Mouse (Mus musculus) midbrain, postnatal 0 days (tissue): ENCODE measurements at regions not wholly inside any gene's neighbourhood (a gene's known extent, or its start where the extent isn't known, plus 50 kb on each side); places are given as distances from the start of the nearest gene placed in this dataset.
A peak's percentile ranks its signal among the peaks of the same experiment; 100 is the strongest.

Experiments used
- ATAC-seq: fragments of 200-750 bp; cut with Nextera tagmentation; 2 replicates; pipeline ENCODE4 v1.8.0; 2017; ENCODE audit warnings: moderate number of reproducible peaks, mild to moderate bottlenecking, moderate TSS enrichment, moderate library complexity; ENCODE audit not compliant: low FRiP score
- DNase-seq: peaks from one replicate; pipeline ENCODE4 v3.0.0-alpha.2; 2015; ENCODE audit warnings: low spot score
- H3K27ac ChIP-seq: fragments of 300-500 bp; sonication (generic); 2 replicates; pipeline ENCODE4 v1.5.1; 2014; ENCODE audit warnings: low read depth, mild to moderate bottlenecking, low read length, mixed read lengths
- H3K27me3 ChIP-seq: fragments of 300-500 bp; sonication (generic); 2 replicates; pipeline ENCODE4 v1.6.1; 2014; ENCODE audit warnings: low read length, control low read depth, mixed read lengths; ENCODE audit not compliant: insufficient read depth
- H3K36me3 ChIP-seq: fragments of 300-500 bp; sonication (generic); 2 replicates; pipeline ENCODE4 v1.6.1; 2014; ENCODE audit warnings: low read length, control low read depth, mixed read lengths; ENCODE audit not compliant: insufficient read depth
- H3K4me1 ChIP-seq: fragments of 300-500 bp; sonication (generic); 2 replicates; pipeline ENCODE4 v1.6.1; 2014; ENCODE audit warnings: mild to moderate bottlenecking, control low read depth, antibody characterized with exemption, low read length, mixed read lengths; ENCODE audit not compliant: insufficient read depth
- H3K4me2 ChIP-seq: fragments of 300-500 bp; sonication (generic); 2 replicates; pipeline ENCODE4 v1.6.1; 2014; ENCODE audit warnings: low read depth, mild to moderate bottlenecking, low read length, mixed read lengths; ENCODE audit not compliant: poor library complexity, severe bottlenecking
- H3K4me3 ChIP-seq: fragments of 300-500 bp; sonication (generic); 2 replicates; pipeline ENCODE4 v1.5.1; 2014; ENCODE audit warnings: low read depth, mild to moderate bottlenecking, low read length, moderate library complexity
- H3K9ac ChIP-seq: fragments of 300-500 bp; sonication (generic); replicated peaks from 2 replicates; pipeline ENCODE4 v1.6.1; 2014; ENCODE audit warnings: mild to moderate bottlenecking, low read length, moderate library complexity, mixed read lengths; ENCODE audit not compliant: poor library complexity, severe bottlenecking
- H3K9me3 ChIP-seq: fragments of 300-500 bp; sonication (generic); 2 replicates; pipeline ENCODE4 v1.6.1; 2016; ENCODE audit warnings: low read length, control low read depth
- CTCF ChIP-seq: IDR thresholded peaks from 2 replicates; pipeline ENCODE4 v1.5.1; 2016; ENCODE audit warnings: antibody characterized with exemption, mild to moderate bottlenecking
- WGBS: fragments of 180-500 bp; shearing (Covaris S2); extraction: QIAGEN DNeasy Blood & Tissue Kit; methylation state at CpG from one replicate; pipeline ENCODE4 v1.1.7; 2014; 5-methylcytosine and 5-hydroxymethylcytosine counted together

GRCm38 (mm10) chr1:149760440-149760839, 200.7 kb downstream of the Pla2g4a start:
- no peak overlapping the region for H3K4me2 ChIP-seq
- no peaks in the 10 kb centered on the region for H3K27me3 ChIP-seq
- no peak for TF ChIP-seq CTCF
- H3K27ac ChIP-seq: no peak overlapping the region
- no peaks in the 10 kb centered on the region for H3K36me3 ChIP-seq
- ATAC-seq (no peak), DNase-seq (no peak)
- H3K4me3 ChIP-seq: no peak overlapping the region
- H3K4me1 ChIP-seq: no peaks in the 10 kb centered on the region
- H3K9ac ChIP-seq: no peak overlapping the region
- WGBS: 53% methylated on average over 2 of the region's 2 CpGs
- no peaks in the 10 kb centered on the region for H3K9me3 ChIP-seq

GRCm38 (mm10) chr1:149758783-149759132, 202.3 kb downstream of the Pla2g4a start:
- Histone ChIP-seq H3K4me2 (no peak overlapping the region), H3K36me3 (no peaks in the 10 kb centered on the region), H3K9ac (no peak overlapping the region), H3K4me1 (no peaks in the 10 kb centered on the region), H3K27ac (no peak overlapping the region), H3K27me3 (no peaks in the 10 kb centered on the region), H3K4me3 (no peak overlapping the region), H3K9me3 (no peaks in the 10 kb centered on the region)
- TF ChIP-seq CTCF: no peak
- DNase-seq (no peak), ATAC-seq (0 out of 2 replicates have a peak, but pooled peaks have one; percentile 47)
- WGBS: 87% methylated on average over 2 of the region's 2 CpGs

- peak; percentile 83 for TF ChIP-seq CTCF
- Histone ChIP-seq H3K9me3 (no peaks in the 10 kb centered on the region), H3K4me2 (no peak overlapping the region), H3K27me3 (no peaks in the 10 kb centered on the region), H3K36me3 (no peaks in the 10 kb centered on the region), H3K4me1 (no peaks in the 10 kb centered on the region), H3K9ac (no peak overlapping the region), H3K4me3 (no peak overlapping the region), H3K27ac (no peak overlapping the region)
- DNase-seq (peak; percentile 89), ATAC-seq (no peak)
- 81% methylated on average over 1 of the region's 1 CpGs for WGBS
Observed at GRCm38 (mm10) chr1:149758092-149758782, 202.9 kb downstream of the Pla2g4a start.

- no peak overlapping the region for H3K27ac ChIP-seq
- WGBS: 71% methylated on average over 7 of the region's 7 CpGs
- TF ChIP-seq CTCF: no peak
- DNase-seq (peak; percentile 27), ATAC-seq (no peak)
- H3K4me2 ChIP-seq: no peak overlapping the region
- no peak overlapping the region for H3K9ac ChIP-seq
- H3K36me3 ChIP-seq: no peaks in the 10 kb centered on the region
- no peaks in the 10 kb centered on the region for H3K27me3 ChIP-seq
- no peak overlapping the region for H3K4me3 ChIP-seq
- H3K4me1 ChIP-seq: no peaks in the 10 kb centered on the region
- H3K9me3 ChIP-seq: no peaks in the 10 kb centered on the region
Observed at GRCm38 (mm10) chr1:149753269-149754060, 207.6 kb downstream of the Pla2g4a start.

GRCm38 (mm10) chr1:149749405-149749804, 211.7 kb downstream of the Pla2g4a start:
- Histone ChIP-seq H3K4me2 (no peak overlapping the region), H3K27me3 (no peaks in the 10 kb centered on the region), H3K27ac (no peak overlapping the region), H3K36me3 (no peaks in the 10 kb centered on the region), H3K9me3 (no peaks in the 10 kb centered on the region), H3K4me1 (no peaks in the 10 kb centered on the region), H3K9ac (no peak overlapping the region), H3K4me3 (no peak overlapping the region)
- ATAC-seq (no peak), DNase-seq (no peak)
- TF ChIP-seq CTCF: no peak
- 82% methylated on average over 2 of the region's 2 CpGs for WGBS

- ATAC-seq (no peak), DNase-seq (no peak)
- TF ChIP-seq CTCF: no peak
- Histone ChIP-seq H3K4me1 (no peaks in the 10 kb centered on the region), H3K27ac (no peak overlapping the region), H3K4me2 (no peak overlapping the region), H3K36me3 (no peaks in the 10 kb centered on the region), H3K4me3 (no peak overlapping the region), H3K9me3 (no peaks in the 10 kb centered on the region), H3K27me3 (no peaks in the 10 kb centered on the region), H3K9ac (no peak overlapping the region)
- 64% methylated on average over 3 of the region's 3 CpGs for WGBS
Observed at GRCm38 (mm10) chr1:149738959-149739358, 222.1 kb downstream of the Pla2g4a start.
